Mouse (Mus musculus): ENCODE results near the gene Srgap1. TPM values are rescaled to one million over a fixed set of nuclear protein-coding genes. Genes with fewer than 3 reads are reported as not detected.

The Srgap1 gene
- polyA plus RNA-seq, 1 experiment from 2014 or later, result 7.4 TPM

DNA sequence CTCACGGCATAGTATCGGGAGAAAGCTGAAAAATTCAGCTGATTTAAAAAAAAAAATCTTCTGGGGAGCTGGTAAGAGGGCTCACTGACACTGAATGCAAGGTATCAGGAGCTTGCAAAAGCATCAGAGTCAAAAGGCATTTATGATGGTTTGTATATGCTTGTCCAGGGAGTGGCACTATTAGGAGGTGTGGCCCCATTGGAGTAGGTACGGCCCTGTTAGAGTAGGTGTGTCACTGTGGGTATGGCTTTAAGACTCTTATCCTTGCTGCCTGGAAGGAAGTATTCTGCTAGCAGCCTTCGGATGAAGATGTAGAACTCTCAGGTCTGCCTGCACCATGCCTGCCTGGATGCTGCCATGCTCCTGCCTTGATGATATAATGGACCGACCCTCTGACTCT lies 26.2 kb downstream of the Srgap1 start:
- Histone ChIP-seq H3K4me2 (replicated peaks; ENCODE audit: low read depth, low read length) (no peak overlapping the region), H3K9ac (replicated peaks; ENCODE audit: low read depth) (no peak overlapping the region), H3K9me3 (ENCODE audit: low read length) (no peaks in the 10 kb centered on the region), H3K27ac (ENCODE audit: low read length) (no peak overlapping the region), H3K4me3 (ENCODE audit: low read depth, low read length) (no peak overlapping the region), H3K36me3 (ENCODE audit: insufficient read depth, low read length) (no peaks in the 10 kb centered on the region), H3K27me3 (replicated peaks; ENCODE audit: insufficient read depth, low read length) (no peaks in the 10 kb centered on the region), H3K4me1 (ENCODE audit: insufficient read depth, low read depth, low read length) (peaks cover 17% of the 10 kb centered on the region; the same call in 1 of the 2 replicates)
- TF ChIP-seq CTCF (IDR thresholded peaks at IDR 0.05) (no peak), EP300 (IDR thresholded peaks at IDR 0.05) (no peak)
- ATAC-seq, result no peak
- 78% methylated on average over 5 of the region's 5 CpGs for WGBS
- no peak for DNase-seq (ENCODE audit: low spot score)

DNA sequence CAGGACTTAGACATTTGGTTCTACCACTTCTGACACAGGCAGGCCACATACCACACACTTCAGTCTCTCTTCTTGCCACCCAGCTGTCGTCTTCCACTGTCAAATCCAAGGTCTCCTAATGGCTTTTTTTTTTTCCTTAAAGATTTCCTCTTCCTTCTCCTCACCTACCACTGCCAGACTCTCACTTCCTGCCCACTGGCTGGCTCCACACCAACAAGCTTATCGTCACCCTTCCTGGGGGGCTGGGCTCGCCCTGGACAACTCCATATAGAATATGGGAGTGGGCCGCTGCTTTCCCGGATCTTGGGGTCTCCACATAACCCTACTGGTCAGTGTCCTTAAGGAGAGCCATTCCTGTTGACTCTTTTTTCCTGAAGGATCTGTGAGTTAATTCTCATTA lies 26.9 kb downstream of the Srgap1 start:
- Histone ChIP-seq H3K4me3 (ENCODE audit: low read depth, low read length) (no peak overlapping the region), H3K4me2 (replicated peaks; ENCODE audit: low read depth, low read length) (no peak overlapping the region), H3K36me3 (ENCODE audit: insufficient read depth, low read length) (no peaks in the 10 kb centered on the region), H3K4me1 (ENCODE audit: insufficient read depth, low read depth, low read length) (peaks cover 17% of the 10 kb centered on the region; the same call in 1 of the 2 replicates), H3K9ac (replicated peaks; ENCODE audit: low read depth) (no peak overlapping the region), H3K27ac (ENCODE audit: low read length) (no peak overlapping the region), H3K27me3 (replicated peaks; ENCODE audit: insufficient read depth, low read length) (no peaks in the 10 kb centered on the region), H3K9me3 (ENCODE audit: low read length) (no peaks in the 10 kb centered on the region)
- WGBS, result 32% methylated on average over 5 of the region's 5 CpGs
- DNase-seq (ENCODE audit: low spot score), result peak; percentile 46
- ATAC-seq, result peak; percentile 32; the same call in 1 of the 2 replicates
- TF ChIP-seq EP300 (IDR thresholded peaks at IDR 0.05) (peak; percentile 60; the same call in 1 of the 2 replicates), CTCF (IDR thresholded peaks at IDR 0.05) (no peak)

DNA sequence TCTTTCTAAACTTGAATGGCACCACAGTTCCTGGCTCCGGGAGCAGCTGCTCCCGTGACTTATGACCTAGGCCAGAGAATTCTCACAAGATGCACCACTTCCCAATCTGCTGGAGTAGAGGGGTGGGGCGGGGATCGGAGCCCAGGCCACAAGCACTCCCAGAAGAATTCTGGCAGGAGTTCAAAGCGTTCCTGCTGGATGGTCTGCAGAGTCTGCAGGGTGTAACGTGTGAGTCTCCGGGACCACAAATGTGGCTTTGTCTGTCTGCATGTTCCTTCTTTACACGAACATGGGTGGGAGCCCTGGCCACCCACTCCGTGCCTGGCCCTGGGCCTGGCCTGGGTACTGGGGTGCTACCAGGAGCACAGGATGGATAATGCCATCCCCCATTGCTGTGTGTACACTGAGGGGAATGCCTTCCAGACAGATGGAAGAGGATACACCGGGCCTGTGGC lies 28.5 kb downstream of the Srgap1 start:
- peak; percentile 87 for DNase-seq (ENCODE audit: low spot score)
- Histone ChIP-seq H3K9ac (replicated peaks; ENCODE audit: low read depth) (no peak overlapping the region), H3K4me1 (ENCODE audit: insufficient read depth, low read depth, low read length) (peaks cover 17% of the 10 kb centered on the region; the same call in 1 of the 2 replicates), H3K4me2 (replicated peaks; ENCODE audit: low read depth, low read length) (no peak overlapping the region; the same call in 1 of the 2 replicates), H3K27me3 (replicated peaks; ENCODE audit: insufficient read depth, low read length) (no peaks in the 10 kb centered on the region), H3K36me3 (ENCODE audit: insufficient read depth, low read length) (no peaks in the 10 kb centered on the region), H3K9me3 (ENCODE audit: low read length) (no peaks in the 10 kb centered on the region), H3K27ac (ENCODE audit: low read length) (no peak overlapping the region), H3K4me3 (ENCODE audit: low read depth, low read length) (no peak overlapping the region)
- ATAC-seq, result peak; percentile 84
- peak; percentile 51 for TF ChIP-seq EP300 (IDR thresholded peaks at IDR 0.05)
- TF ChIP-seq CTCF (IDR thresholded peaks at IDR 0.05), result 0 out of 2 replicates have a peak, but pooled peaks have one; percentile 1
- WGBS, result 15% methylated on average over 10 of the region's 10 CpGs

DNA sequence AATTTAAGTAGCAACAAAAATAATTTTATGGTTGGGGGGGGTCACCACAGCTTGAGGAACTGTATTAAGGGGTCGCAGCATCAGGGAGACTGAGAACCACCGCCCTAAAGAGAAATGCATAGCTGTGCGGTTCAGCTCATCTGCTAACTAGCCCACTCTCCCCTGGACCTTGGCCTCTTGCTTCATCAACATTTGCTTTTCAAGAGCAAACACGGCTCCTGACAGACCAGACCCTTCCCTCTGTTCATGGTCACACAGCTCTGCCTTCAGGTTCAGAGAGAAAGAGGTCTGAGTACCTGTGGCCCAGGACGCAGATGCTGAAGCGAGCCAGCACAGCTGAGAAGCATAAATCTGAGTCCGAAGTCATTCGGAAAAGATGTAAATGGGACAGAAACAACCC lies 29.4 kb downstream of the Srgap1 start:
- Histone ChIP-seq H3K4me3 (ENCODE audit: low read depth, low read length) (no peak overlapping the region), H3K4me1 (ENCODE audit: insufficient read depth, low read depth, low read length) (peaks cover 17% of the 10 kb centered on the region; the same call in 1 of the 2 replicates), H3K27ac (ENCODE audit: low read length) (no peak overlapping the region), H3K27me3 (replicated peaks; ENCODE audit: insufficient read depth, low read length) (no peaks in the 10 kb centered on the region), H3K9me3 (ENCODE audit: low read length) (no peaks in the 10 kb centered on the region), H3K4me2 (replicated peaks; ENCODE audit: low read depth, low read length) (no peak overlapping the region), H3K9ac (replicated peaks; ENCODE audit: low read depth) (no peak overlapping the region), H3K36me3 (ENCODE audit: insufficient read depth, low read length) (no peaks in the 10 kb centered on the region)
- TF ChIP-seq EP300 (IDR thresholded peaks at IDR 0.05), result no peak
- no peak for TF ChIP-seq CTCF (IDR thresholded peaks at IDR 0.05)
- WGBS, result 62% methylated on average over 8 of the region's 8 CpGs
- DNase-seq (ENCODE audit: low spot score) (no peak), ATAC-seq (no peak)

DNA sequence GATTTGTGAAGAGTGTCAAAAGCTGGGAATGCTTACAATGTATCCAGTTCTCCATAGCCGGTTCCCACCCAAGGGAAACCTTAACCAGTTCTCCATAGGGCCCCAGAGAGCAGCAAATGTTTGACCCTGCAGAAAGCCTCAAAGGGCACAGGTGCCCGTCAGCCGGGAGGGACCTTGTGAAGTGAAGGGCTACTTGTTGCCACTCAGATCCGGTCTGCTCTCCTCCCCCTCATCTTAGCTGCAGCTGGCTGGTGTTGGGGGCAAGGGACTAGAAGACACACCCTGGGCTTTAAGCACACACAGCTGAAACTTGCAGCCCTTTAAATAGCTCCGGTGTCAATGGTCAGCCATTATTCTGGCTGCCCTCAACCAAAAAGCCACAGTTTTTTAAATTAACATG lies 30.1 kb downstream of the Srgap1 start:
- Histone ChIP-seq H3K4me1 (ENCODE audit: insufficient read depth, low read depth, low read length) (peaks cover 17% of the 10 kb centered on the region; the same call in 1 of the 2 replicates), H3K27me3 (replicated peaks; ENCODE audit: insufficient read depth, low read length) (no peaks in the 10 kb centered on the region), H3K27ac (ENCODE audit: low read length) (no peak overlapping the region), H3K9ac (replicated peaks; ENCODE audit: low read depth) (no peak overlapping the region), H3K36me3 (ENCODE audit: insufficient read depth, low read length) (no peaks in the 10 kb centered on the region), H3K4me2 (replicated peaks; ENCODE audit: low read depth, low read length) (0 out of 2 replicates have a peak overlapping the region, but pooled peaks have one; percentile 9), H3K9me3 (ENCODE audit: low read length) (no peaks in the 10 kb centered on the region), H3K4me3 (ENCODE audit: low read depth, low read length) (no peak overlapping the region)
- no peak for TF ChIP-seq EP300 (IDR thresholded peaks at IDR 0.05)
- no peak for TF ChIP-seq CTCF (IDR thresholded peaks at IDR 0.05)
- DNase-seq (ENCODE audit: low spot score) (no peak), ATAC-seq (no peak; the same call in 1 of the 2 replicates)
- WGBS, result 44% methylated on average over 5 of the region's 5 CpGs

DNA sequence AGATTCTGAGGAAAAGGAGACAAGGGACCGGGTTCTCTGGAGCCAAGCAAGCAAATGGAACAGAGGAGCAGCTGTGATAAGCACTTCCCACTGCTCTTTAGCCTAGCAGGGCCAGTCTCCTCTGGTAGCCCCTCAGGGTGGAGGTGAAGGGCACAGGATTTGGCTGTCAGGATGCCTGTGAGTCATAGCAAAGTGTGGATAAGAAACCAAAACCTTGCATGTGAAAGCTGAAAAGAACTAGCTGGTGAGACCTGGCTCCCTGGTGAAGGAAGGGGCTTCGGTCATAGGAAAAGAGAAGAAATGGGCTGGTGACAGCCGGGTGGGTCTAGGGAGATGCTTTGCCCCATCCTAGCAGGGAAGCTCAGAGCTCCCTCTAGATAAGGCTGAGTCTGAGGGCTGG lies 30.5 kb downstream of the Srgap1 start:
- 70% methylated on average over 3 of the region's 3 CpGs for WGBS
- DNase-seq (ENCODE audit: low spot score), result no peak
- no peaks in the 10 kb centered on the region for H3K36me3 ChIP-seq (ENCODE audit: insufficient read depth, low read length)
- H3K4me3 ChIP-seq (ENCODE audit: low read depth, low read length), result no peak overlapping the region
- 0 out of 2 replicates have a peak overlapping the region, but pooled peaks have one; percentile 9 for H3K4me2 ChIP-seq (replicated peaks; ENCODE audit: low read depth, low read length)
- H3K9ac ChIP-seq (replicated peaks; ENCODE audit: low read depth), result no peak overlapping the region
- no peak overlapping the region for H3K27ac ChIP-seq (ENCODE audit: low read length)
- H3K27me3 ChIP-seq (replicated peaks; ENCODE audit: insufficient read depth, low read length), result no peaks in the 10 kb centered on the region
- no peak for TF ChIP-seq CTCF (IDR thresholded peaks at IDR 0.05)
- no peak for TF ChIP-seq EP300 (IDR thresholded peaks at IDR 0.05)
- peaks cover 17% of the 10 kb centered on the region; the same call in 1 of the 2 replicates for H3K4me1 ChIP-seq (ENCODE audit: insufficient read depth, low read depth, low read length)
- H3K9me3 ChIP-seq (ENCODE audit: low read length), result no peaks in the 10 kb centered on the region
- ATAC-seq, result no peak; the same call in 1 of the 2 replicates
